Mouse (Mus musculus) liver, embryonic 16.5 days (tissue): ENCODE data around the gene Snap25. TPM values are rescaled to one million over a fixed set of nuclear protein-coding genes. Genes with fewer than 3 reads are reported as not detected.

Source experiments
- ATAC-seq: fragments of 200-750 bp; cut with Nextera tagmentation; 2 replicates; pipeline ENCODE4 v1.8.0; 2017; ENCODE audit warnings: low read depth, mild to moderate bottlenecking, moderate number of reproducible peaks, moderate library complexity
- H3K27ac ChIP-seq: fragments of 300-500 bp; sonication (generic); 2 replicates; pipeline ENCODE4 v1.5.1; 2014; ENCODE audit warnings: mild to moderate bottlenecking, low read length
- H3K27me3 ChIP-seq: fragments of 300-500 bp; sonication (generic); 2 replicates; pipeline ENCODE4 v1.6.1; 2014; ENCODE audit warnings: low read depth, low read length, mixed read lengths; ENCODE audit not compliant: control insufficient read depth, insufficient read depth
- H3K36me3 ChIP-seq: fragments of 300-500 bp; sonication (generic); 2 replicates; pipeline ENCODE4 v1.6.1; 2014; ENCODE audit warnings: mild to moderate bottlenecking; ENCODE audit not compliant: control insufficient read depth, insufficient read depth
- H3K4me1 ChIP-seq: fragments of 300-500 bp; sonication (generic); 2 replicates; pipeline ENCODE4 v1.6.1; 2014; ENCODE audit warnings: low read depth, low read length, mixed read lengths; ENCODE audit not compliant: control insufficient read depth
- H3K4me2 ChIP-seq: fragments of 300-500 bp; sonication (generic); 2 replicates; pipeline ENCODE4 v1.6.1; 2014; ENCODE audit warnings: low read depth, low read length, mixed read lengths
- H3K4me3 ChIP-seq: fragments of 300-500 bp; sonication (generic); 2 replicates; pipeline ENCODE4 v1.5.1; 2014; ENCODE audit warnings: low read depth, mild to moderate bottlenecking, low read length
- H3K9ac ChIP-seq: fragments of 300-500 bp; sonication (generic); 2 replicates; pipeline ENCODE4 v1.6.1; 2014; ENCODE audit warnings: low read depth, low read length
- H3K9me3 ChIP-seq: fragments of 300-500 bp; sonication (generic); replicated peaks from 2 replicates; pipeline ENCODE4 v1.6.1; 2016; ENCODE audit warnings: low read length; ENCODE audit not compliant: control insufficient read depth
- WGBS: fragments of 180-500 bp; shearing (Covaris S2); extraction: QIAGEN DNeasy Blood & Tissue Kit; methylation state at CpG from one replicate; pipeline ENCODE4 v1.1.7; 2014; ENCODE audit not compliant: insufficient replicate concordance; 5-methylcytosine and 5-hydroxymethylcytosine counted together
- polyA plus RNA-seq: library from polyadenylated mRNA; unstranded; fragments of >200 nt; fragmentation: Nextera tagmentation; extraction: Ambion mirVana; gene quantifications from 2 replicates; pipeline ENCODE4 v1.2.1, GENCODE M21; 2015

The Snap25 gene
- polyA plus RNA-seq = 0.07 TPM in 2 replicates

DNA sequence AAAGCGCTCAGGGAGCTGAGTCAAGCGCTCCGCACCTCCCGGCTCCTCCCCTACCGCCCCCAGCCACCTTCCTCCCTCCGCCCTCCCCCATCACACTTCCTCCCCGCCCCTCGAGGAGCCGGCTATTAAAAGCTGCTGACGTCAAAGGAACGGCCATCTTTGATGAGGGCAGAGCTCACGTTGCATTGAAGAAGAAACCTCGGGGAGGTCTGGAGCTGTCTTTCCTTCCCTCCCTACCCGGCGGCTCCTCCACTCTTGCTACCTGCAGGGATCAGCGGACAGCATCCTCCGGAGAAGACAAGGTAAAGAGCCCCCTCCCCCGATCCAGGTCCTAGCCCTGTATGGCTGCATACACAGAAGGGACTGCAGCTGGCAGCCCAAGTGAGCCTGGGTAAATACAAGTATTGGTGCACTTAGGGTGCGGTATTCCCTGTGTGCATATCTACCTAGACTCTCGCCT is at the start of gene Snap25:
Gene Snap25 (plus strand): TSS at position 155 of the 460 bp plus-strand sequence.
- H3K9me3 ChIP-seq = no peaks in the 10 kb centered on the region
- H3K36me3 ChIP-seq = no peaks in the 10 kb centered on the region
- H3K4me2 ChIP-seq = no peak within 1 kb of the TSS
- H3K4me1 ChIP-seq = no peaks in the 10 kb centered on the region
- H3K4me3 ChIP-seq = no peak within 1 kb of the TSS
- peaks cover 12% of the 10 kb centered on the region for H3K27me3 ChIP-seq
- no peak within 1 kb of the TSS for H3K27ac ChIP-seq
- under 1% methylated on average over 19 of the region's 20 CpGs for WGBS
- no peak for ATAC-seq
- no peak within 1 kb of the TSS for H3K9ac ChIP-seq

GRCm38 (mm10) chr2:136666951-136667350 is 46.3 kb upstream of the Snap25 start:
- WGBS = 67% methylated on average over 1 of the region's 1 CpGs
- Histone ChIP-seq H3K4me2 (no peak overlapping the region), H3K27me3 (no peaks in the 10 kb centered on the region), H3K9me3 (no peaks in the 10 kb centered on the region), H3K4me3 (no peak overlapping the region), H3K4me1 (no peaks in the 10 kb centered on the region), H3K36me3 (no peaks in the 10 kb centered on the region), H3K9ac (no peak overlapping the region), H3K27ac (no peak overlapping the region)
- no peak for ATAC-seq

DNA sequence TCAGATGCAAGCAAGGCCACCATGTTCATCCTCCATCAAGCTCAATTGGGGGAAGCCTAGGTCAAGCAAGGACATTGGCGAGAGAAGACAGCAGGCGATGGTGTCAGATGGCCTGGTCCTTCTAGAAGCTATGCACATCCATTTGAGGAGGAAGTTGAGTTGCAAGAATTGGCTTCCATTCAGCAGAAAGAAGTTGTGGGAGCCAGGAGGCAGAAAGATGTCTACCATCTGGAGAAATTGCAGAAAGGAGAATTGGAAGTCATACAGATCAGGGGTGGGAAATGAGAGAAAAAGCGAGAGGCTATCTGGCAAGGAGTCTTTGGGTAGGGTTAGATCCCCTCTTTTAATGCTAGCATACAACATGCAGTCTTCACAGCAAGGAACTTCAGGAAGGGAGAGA is 44.1 kb upstream of the Snap25 start:
- Histone ChIP-seq H3K27ac (no peak overlapping the region), H3K36me3 (no peaks in the 10 kb centered on the region), H3K9me3 (no peaks in the 10 kb centered on the region), H3K4me3 (no peak overlapping the region), H3K4me1 (no peaks in the 10 kb centered on the region), H3K9ac (no peak overlapping the region), H3K27me3 (no peaks in the 10 kb centered on the region), H3K4me2 (no peak overlapping the region)
- 65% methylated on average over 3 of the region's 3 CpGs for WGBS
- ATAC-seq = no peak

DNA sequence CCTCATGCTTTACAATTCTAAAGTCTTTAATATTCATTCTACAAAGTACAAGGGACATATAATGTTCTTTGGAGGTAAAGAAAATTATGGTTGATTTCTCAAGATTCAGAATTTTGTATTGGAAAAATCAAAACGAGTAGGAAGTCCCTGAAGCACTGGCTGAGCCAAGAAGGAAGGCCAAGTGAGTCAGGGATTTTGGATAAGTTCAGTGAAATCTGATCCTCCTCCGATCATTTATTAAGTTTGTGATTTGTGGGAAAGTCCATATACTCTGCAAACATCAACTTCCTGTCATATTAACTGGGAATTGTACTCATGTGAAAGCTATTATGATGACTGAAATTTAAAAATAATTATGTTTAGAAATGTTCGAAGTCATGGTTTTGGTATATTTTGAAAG is 43.6 kb upstream of the Snap25 start:
- Histone ChIP-seq H3K9me3 (no peaks in the 10 kb centered on the region), H3K27me3 (no peaks in the 10 kb centered on the region), H3K4me1 (no peaks in the 10 kb centered on the region), H3K4me3 (no peak overlapping the region), H3K27ac (no peak overlapping the region), H3K9ac (no peak overlapping the region), H3K4me2 (no peak overlapping the region), H3K36me3 (no peaks in the 10 kb centered on the region)
- ATAC-seq = no peak
- 59% methylated on average over 3 of the region's 3 CpGs for WGBS

DNA sequence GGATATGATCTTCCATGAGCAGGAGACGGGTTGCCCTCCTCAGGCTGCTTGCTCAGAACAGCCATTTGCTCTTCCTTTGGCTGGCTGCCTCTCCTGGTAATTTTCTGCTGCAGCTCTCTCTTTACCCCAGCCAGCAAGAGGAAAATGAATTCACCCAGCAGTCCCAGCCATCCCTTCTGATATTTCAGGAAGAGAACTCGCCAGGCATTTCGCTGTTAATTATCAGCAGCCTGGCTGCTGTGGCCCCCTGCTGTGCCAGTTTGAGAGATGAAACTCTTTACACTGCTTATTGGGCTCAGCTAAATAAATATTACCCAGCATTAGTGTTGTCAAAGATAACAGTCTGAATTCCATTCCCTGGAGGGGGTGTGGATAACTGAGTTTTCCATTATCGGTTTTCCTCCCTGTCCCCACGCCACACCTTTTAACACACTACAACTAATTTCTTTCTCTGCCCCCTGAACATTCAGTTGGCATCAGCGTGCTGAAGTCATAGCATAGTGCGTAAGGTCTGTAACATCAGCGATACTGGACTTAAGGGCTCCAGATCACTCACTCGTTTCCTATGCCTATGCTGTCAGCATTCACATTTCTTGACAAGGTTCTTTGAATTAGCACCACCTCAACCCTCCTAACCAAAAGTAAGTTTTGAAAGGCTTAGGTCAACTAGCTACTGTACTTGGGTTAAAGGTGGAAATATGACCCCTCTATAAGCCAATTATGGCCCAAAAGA is 42.5 kb upstream of the Snap25 start:
- 44% methylated on average over 9 of the region's 9 CpGs for WGBS
- Histone ChIP-seq H3K4me1 (no peaks in the 10 kb centered on the region), H3K9me3 (no peaks in the 10 kb centered on the region), H3K36me3 (no peaks in the 10 kb centered on the region), H3K4me3 (no peak overlapping the region), H3K27ac (no peak overlapping the region), H3K27me3 (no peaks in the 10 kb centered on the region), H3K4me2 (no peak overlapping the region), H3K9ac (no peak overlapping the region)
- no peak for ATAC-seq

GRCm38 (mm10) chr2:136674077-136674757 is 39.0 kb upstream of the Snap25 start:
- Histone ChIP-seq H3K9ac (no peak overlapping the region), H3K4me3 (no peak overlapping the region), H3K4me1 (no peaks in the 10 kb centered on the region), H3K36me3 (no peaks in the 10 kb centered on the region), H3K9me3 (no peaks in the 10 kb centered on the region), H3K27ac (no peak overlapping the region), H3K27me3 (peaks cover 7% of the 10 kb centered on the region), H3K4me2 (no peak overlapping the region)
- WGBS = 46% methylated on average over 4 of the region's 4 CpGs
- no peak for ATAC-seq

- Histone ChIP-seq H3K4me3 (no peak overlapping the region), H3K27me3 (peaks cover 9% of the 10 kb centered on the region), H3K9me3 (no peaks in the 10 kb centered on the region), H3K36me3 (no peaks in the 10 kb centered on the region), H3K27ac (no peak overlapping the region), H3K9ac (no peak overlapping the region), H3K4me1 (no peaks in the 10 kb centered on the region), H3K4me2 (no peak overlapping the region)
- ATAC-seq = no peak
- WGBS = 61% methylated on average over 2 of the region's 2 CpGs
These were observed 37.1 kb upstream of the Snap25 start for GRCm38 (mm10) chr2:136676196-136676595.

DNA sequence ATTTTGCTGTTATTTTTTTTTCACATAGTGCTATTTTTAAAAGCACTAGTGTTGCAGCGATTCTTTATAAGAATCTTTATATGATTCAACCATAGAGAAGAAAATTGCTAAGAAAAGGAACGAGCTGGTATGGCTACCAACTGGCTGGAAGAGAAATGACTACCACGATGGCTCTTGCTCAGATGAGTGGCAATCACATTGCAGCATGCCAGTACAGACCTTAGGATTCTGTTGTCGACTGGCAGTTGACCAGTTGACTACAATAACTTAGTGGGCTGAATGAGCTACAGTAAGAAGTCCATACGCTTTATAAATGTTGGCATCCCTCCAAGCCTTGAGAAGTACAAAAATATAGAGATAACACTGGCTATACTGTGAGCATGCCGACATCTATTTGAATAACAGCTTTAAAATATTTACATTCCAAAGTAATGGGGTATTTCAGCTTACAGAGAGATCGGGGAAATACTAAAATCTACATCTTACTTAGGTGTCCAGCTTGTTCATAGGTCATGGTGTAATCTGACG is 36.3 kb upstream of the Snap25 start:
- 53% methylated on average over 8 of the region's 8 CpGs for WGBS
- Histone ChIP-seq H3K4me3 (no peak overlapping the region), H3K9ac (no peak overlapping the region), H3K27me3 (peaks cover 9% of the 10 kb centered on the region), H3K9me3 (no peaks in the 10 kb centered on the region), H3K36me3 (no peaks in the 10 kb centered on the region), H3K4me2 (no peak overlapping the region), H3K4me1 (no peaks in the 10 kb centered on the region), H3K27ac (no peak overlapping the region)
- no peak for ATAC-seq
